Comparison of ENCODE assay signal across 7 mouse cellular contexts in the genomic region with DNA sequence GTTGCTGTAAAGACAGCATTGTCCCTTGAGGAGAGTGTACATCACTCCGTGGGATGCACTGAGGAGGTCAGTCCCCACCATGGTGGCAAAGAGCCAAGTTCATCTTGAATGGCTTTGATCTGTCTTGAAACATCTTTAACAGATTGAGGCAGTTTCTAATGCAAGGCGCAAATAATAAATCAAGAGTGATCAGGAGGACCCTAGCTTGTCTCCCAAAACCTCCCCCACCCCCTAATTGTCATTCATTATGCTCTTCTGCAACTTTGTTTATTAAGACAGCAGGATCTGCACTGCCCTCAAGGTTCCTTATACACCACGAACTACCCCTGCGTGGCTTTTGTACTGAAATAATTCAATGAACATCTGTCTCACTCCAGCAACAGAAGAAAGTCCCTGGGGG. TPM values are rescaled to one million over a fixed set of nuclear protein-coding genes. Genes with fewer than 3 reads are reported as not detected.
DNase-seq lines count a peak whose midpoint lies in the region; ATAC-seq lines count a peak whose summit lies in the region.

A gene (plus strand): TSS at position 301 of the 400 bp plus-strand sequence.

- H3K27ac ChIP-seq in embryonic facial prominence, embryonic 12.5 days = no peak within 1 kb of the TSS
- H3K27ac ChIP-seq in heart, embryonic 14.5 days (replicated peaks in 1 of 2; ENCODE audit: control insufficient read depth in 1 of 2, insufficient read depth in 1 of 2, low read depth in 2 of 2, low read length in 2 of 2) = no peak within 1 kb of the TSS
- H3K27ac ChIP-seq in neural tube, embryonic 14.5 days (ENCODE audit: low read depth, low read length) = peak within 1 kb of the TSS; percentile 96

- H3K27me3 ChIP-seq in embryonic facial prominence, embryonic 12.5 days = no peaks in the 10 kb centered on the region
- no peaks in the 10 kb centered on the region for H3K27me3 ChIP-seq in heart, embryonic 14.5 days (ENCODE audit: control insufficient read depth, insufficient read depth, low read length)
- H3K27me3 ChIP-seq in neural tube, embryonic 14.5 days (ENCODE audit: control insufficient read depth, insufficient read depth, low read length) = no peaks in the 10 kb centered on the region

- ATAC-seq in embryonic facial prominence, embryonic 12.5 days (ENCODE audit: insufficient number of reproducible peaks, insufficient read depth, low FRiP score, low TSS enrichment) = no peak
- no peak for ATAC-seq in heart, embryonic 14.5 days (ENCODE audit: insufficient number of reproducible peaks, insufficient read depth, low FRiP score, low read depth)
- no peak for ATAC-seq in neural tube, embryonic 14.5 days (ENCODE audit: low read depth)

- 72% methylated on average over 4 of the region's 4 CpGs for WGBS in embryonic facial prominence, embryonic 12.5 days
- 74% methylated on average over 4 of the region's 4 CpGs for WGBS in heart, embryonic 14.5 days
- WGBS in neural tube, embryonic 14.5 days = 53% methylated on average over 4 of the region's 4 CpGs

- peak within 1 kb of the TSS; percentile 81 for H3K4me2 ChIP-seq in embryonic facial prominence, embryonic 12.5 days (replicated peaks)
- peak within 1 kb of the TSS; percentile 84 for H3K4me2 ChIP-seq in heart, embryonic 14.5 days (ENCODE audit: low read length)
- H3K4me2 ChIP-seq in neural tube, embryonic 14.5 days (ENCODE audit: low read depth, low read length) = peak within 1 kb of the TSS; percentile 89

- H3K4me3 ChIP-seq in embryonic facial prominence, embryonic 12.5 days = peak within 1 kb of the TSS; percentile 60; the same call in 1 of the 2 replicates
- peak within 1 kb of the TSS; percentile 64 to 73 for H3K4me3 ChIP-seq in heart, embryonic 14.5 days (ENCODE audit: control insufficient read depth in 1 of 2, insufficient read depth in 1 of 2, low read depth in 1 of 2, low read length in 2 of 2)
- peak within 1 kb of the TSS; percentile 40 for H3K4me3 ChIP-seq in neural tube, embryonic 14.5 days (ENCODE audit: low read depth, low read length)

- H3K4me1 ChIP-seq in embryonic facial prominence, embryonic 12.5 days = peaks cover 9% of the 10 kb centered on the region
- H3K4me1 ChIP-seq in heart, embryonic 14.5 days (ENCODE audit: control insufficient read depth in 2 of 2, insufficient read depth in 2 of 2, low read length in 2 of 2) = peaks cover 6 to 10% of the 10 kb centered on the region in 2 experiments
- peaks cover 7% of the 10 kb centered on the region for H3K4me1 ChIP-seq in neural tube, embryonic 14.5 days (ENCODE audit: control insufficient read depth, insufficient read depth, low read length)

- no peak for DNase-seq in thymus, postnatal 0 days (ENCODE audit: low spot score)
- DNase-seq in thymus, postnatal 14 days = no peak
- DNase-seq in left cerebral cortex, postnatal 25 days (ENCODE audit: low spot score in 2 of 2) = no peak
- DNase-seq in ovary, postnatal 14 days (ENCODE audit: low spot score) = no peak

- intact Hi-C loops in left cerebral cortex, postnatal 25 days (cut with DNase I) = no loop called here

- no peak within 1 kb of the TSS for H3K9ac ChIP-seq in embryonic facial prominence, embryonic 12.5 days
- peak within 1 kb of the TSS; percentile 77; the same call in 1 of the 2 replicates for H3K9ac ChIP-seq in heart, embryonic 14.5 days (ENCODE audit: low read length)
- no peak within 1 kb of the TSS for H3K9ac ChIP-seq in neural tube, embryonic 14.5 days (replicated peaks; ENCODE audit: low read depth, low read length)

- peaks cover 7% of the 10 kb centered on the region; the same call in 1 of the 2 replicates for H3K36me3 ChIP-seq in embryonic facial prominence, embryonic 12.5 days
- 0 out of 2 replicates have a peak, but pooled peaks cover 5% of the 10 kb centered on the region for H3K36me3 ChIP-seq in heart, embryonic 14.5 days (ENCODE audit: control insufficient read depth, insufficient read depth, low read length)
- H3K36me3 ChIP-seq in neural tube, embryonic 14.5 days (ENCODE audit: control insufficient read depth, insufficient read depth, low read length) = no peaks in the 10 kb centered on the region

- no peaks in the 10 kb centered on the region for H3K9me3 ChIP-seq in embryonic facial prominence, embryonic 12.5 days
- no peaks in the 10 kb centered on the region for H3K9me3 ChIP-seq in heart, embryonic 14.5 days (ENCODE audit: control insufficient read depth, low read length)
- no peaks in the 10 kb centered on the region for H3K9me3 ChIP-seq in neural tube, embryonic 14.5 days (ENCODE audit: control insufficient read depth, low read length)

RNA-seq across cellular contexts. Expression of the gene that starts here (rescaled TPM):
- 82.5 and 89.5 TPM in 2 replicates for polyA plus RNA-seq in thymus, postnatal 0 days (2015; fragmentation: Nextera tagmentation; extraction: Ambion mirVana)
- polyA plus RNA-seq in embryonic facial prominence, embryonic 12.5 days (2016; fragmentation: Nextera tagmentation; extraction: Ambion mirVana) = 132 and 133 TPM in 2 replicates
- polyA plus RNA-seq in heart, embryonic 14.5 days (2014; fragmentation: Nextera tagmentation; extraction: Ambion mirVana) = 56.2 and 60.9 TPM in 2 replicates
- 10 to 100 TPM; 64.7 to 68.8 TPM for total RNA-seq in left cerebral cortex, postnatal 25 days (2021)
- 143 and 146 TPM in 2 replicates for polyA plus RNA-seq in neural tube, embryonic 14.5 days (2014; fragmentation: Nextera tagmentation; extraction: Ambion mirVana)
